ENCODE assay signal across 11 mouse cellular contexts in genomic region chr2:38574697-38575096, GRCm38 (mm10).
"Had no signal": no experiment of that assay in that cellular context is flagged by ENCODE, and none has a peak within 500 bp of the region (broad histone marks: within the 10 kb centered on the region; RNA-seq: fewer than 3 reads in every experiment).

No protein-coding gene starts in this region.

- H3K27ac ChIP-seq: kidney, embryonic 15.5 days; limb, embryonic 15.5 days; liver, embryonic 12.5 days; lung, embryonic 15.5 days; midbrain, embryonic 13.5 days had no signal

- H3K27me3 ChIP-seq: kidney, embryonic 15.5 days; limb, embryonic 15.5 days; liver, embryonic 12.5 days; lung, embryonic 15.5 days; midbrain, embryonic 13.5 days had no signal

- H3K9ac ChIP-seq: kidney, embryonic 15.5 days; limb, embryonic 15.5 days; liver, embryonic 12.5 days; lung, embryonic 15.5 days; midbrain, embryonic 13.5 days had no signal

- ATAC-seq: intestine, embryonic 16.5 days; liver, embryonic 12.5 days; midbrain, embryonic 13.5 days had no signal

- H3K4me1 ChIP-seq: limb, embryonic 15.5 days had no signal

- H3K4me3 ChIP-seq: kidney, embryonic 15.5 days; limb, embryonic 15.5 days; liver, embryonic 12.5 days; lung, embryonic 15.5 days; midbrain, embryonic 13.5 days had no signal

- H3K9me3 ChIP-seq: kidney, embryonic 15.5 days; limb, embryonic 15.5 days; liver, embryonic 12.5 days; lung, embryonic 15.5 days; midbrain, embryonic 13.5 days had no signal

- DNase-seq: kidney, adult 2 months; kidney, postnatal 14 days; lung, postnatal 14 days; thymus, adult 18-20 months; thymus, postnatal 14 days had no signal
